Mouse (Mus musculus): ENCODE data around the gene Slc39a7. TPM values are rescaled to one million over a fixed set of nuclear protein-coding genes. Genes with fewer than 3 reads are reported as not detected.

Slc39a7 gene
- polyA plus RNA-seq, 1 experiment: 33.4 TPM

DNA sequence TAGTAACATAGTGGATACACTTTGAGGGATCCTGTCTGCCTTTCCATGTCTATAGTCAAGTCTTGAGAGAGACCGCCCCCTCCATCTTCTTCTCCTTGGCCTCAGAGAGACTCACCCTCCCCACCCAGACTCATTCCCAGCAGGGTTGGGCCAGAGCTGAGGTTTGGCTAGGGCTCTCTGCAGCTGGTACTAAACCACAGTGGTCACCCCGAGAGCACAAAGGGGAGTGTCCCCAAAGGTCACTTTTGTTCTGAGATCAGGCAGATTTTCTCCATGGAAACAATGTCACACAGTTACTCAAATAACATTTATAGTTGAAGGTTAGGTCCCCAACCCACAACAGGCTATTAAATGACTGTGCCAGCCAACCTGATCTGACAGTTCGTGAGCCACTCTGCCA lies 37.4 kb upstream of the Slc39a7 start:
- Histone ChIP-seq H3K27ac (ENCODE audit: control insufficient read depth, insufficient read depth, low read depth, low read length) (no peak overlapping the region), H3K36me3 (ENCODE audit: control insufficient read depth, insufficient read depth, low read length) (no peaks in the 10 kb centered on the region), H3K4me1 (ENCODE audit: control insufficient read depth, insufficient read depth, low read length) (no peaks in the 10 kb centered on the region), H3K4me3 (ENCODE audit: control insufficient read depth, low read depth, low read length) (no peak overlapping the region), H3K27me3 (ENCODE audit: control insufficient read depth, insufficient read depth, low read length) (no peaks in the 10 kb centered on the region)
- TF ChIP-seq POLR2A (IDR thresholded peaks at IDR 0.05; ENCODE audit: control insufficient read depth, low read depth, low read length) (no peak), CTCF (IDR thresholded peaks at IDR 0.05; ENCODE audit: control insufficient read depth, insufficient read depth, insufficient replicate concordance, low read depth, low read length) (no peak)

DNA sequence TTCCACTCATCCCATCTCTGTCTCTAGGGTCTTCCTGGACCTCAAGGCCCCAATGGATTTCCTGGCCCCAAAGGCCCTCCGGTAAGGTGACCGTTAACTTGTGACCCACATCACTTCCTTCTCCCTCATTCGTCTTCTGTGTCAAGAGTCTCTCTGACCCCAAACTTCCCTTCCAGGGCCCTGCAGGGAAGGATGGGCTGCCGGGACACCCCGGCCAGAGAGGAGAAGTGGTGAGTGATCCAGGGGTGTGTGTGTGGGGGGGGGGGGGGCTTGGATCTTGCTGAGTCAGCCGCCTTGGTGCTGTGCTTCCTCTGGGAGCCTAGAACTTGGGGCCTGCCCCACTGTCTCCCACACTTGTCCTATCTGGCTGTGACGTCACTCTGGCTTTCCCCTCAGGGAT lies 25.7 kb upstream of the Slc39a7 start:
- Histone ChIP-seq H3K36me3 (ENCODE audit: control insufficient read depth, insufficient read depth, low read length) (no peaks in the 10 kb centered on the region), H3K27ac (ENCODE audit: control insufficient read depth, insufficient read depth, low read depth, low read length) (no peak overlapping the region), H3K4me1 (ENCODE audit: control insufficient read depth, insufficient read depth, low read length) (no peaks in the 10 kb centered on the region), H3K27me3 (ENCODE audit: control insufficient read depth, insufficient read depth, low read length) (no peaks in the 10 kb centered on the region), H3K4me3 (ENCODE audit: control insufficient read depth, low read depth, low read length) (no peak overlapping the region)
- TF ChIP-seq POLR2A (IDR thresholded peaks at IDR 0.05; ENCODE audit: control insufficient read depth, low read depth, low read length) (no peak), CTCF (IDR thresholded peaks at IDR 0.05; ENCODE audit: control insufficient read depth, insufficient read depth, insufficient replicate concordance, low read depth, low read length) (no peak)

DNA sequence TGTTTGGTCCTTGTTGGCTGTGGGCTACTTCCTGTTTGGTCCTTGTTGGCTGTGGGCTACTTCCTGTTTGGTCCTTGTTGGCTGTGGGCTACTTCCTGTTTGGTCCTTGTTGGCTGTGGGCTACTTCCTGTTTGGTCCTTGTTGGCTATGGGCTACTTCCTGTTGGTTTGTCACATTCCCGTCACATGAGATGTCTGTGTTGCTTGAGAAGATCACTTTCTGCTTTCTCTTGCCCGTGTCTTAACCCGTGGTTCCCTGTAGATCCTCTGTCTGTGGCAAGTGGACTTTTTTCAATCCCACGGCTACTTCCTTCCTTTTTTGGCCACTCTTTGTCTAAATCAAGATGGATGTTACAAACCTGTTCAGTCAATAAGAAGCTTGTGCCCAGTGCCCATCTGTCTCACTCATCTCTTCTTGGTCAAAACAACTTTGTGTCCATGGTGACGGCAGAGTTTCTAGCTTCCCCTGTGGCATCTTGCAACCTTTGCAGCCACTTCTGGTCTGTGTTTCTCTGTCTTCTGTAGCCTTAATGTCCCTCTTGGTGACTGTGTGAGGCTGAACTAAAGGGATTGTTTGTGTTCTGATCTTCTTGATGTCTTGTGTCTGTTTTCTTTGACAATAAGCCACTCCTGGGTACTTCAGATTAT lies 16.0 kb upstream of the Slc39a7 start:
- Histone ChIP-seq H3K27ac (ENCODE audit: control insufficient read depth, insufficient read depth, low read depth, low read length) (no peak overlapping the region), H3K36me3 (ENCODE audit: control insufficient read depth, insufficient read depth, low read length) (no peaks in the 10 kb centered on the region), H3K27me3 (ENCODE audit: control insufficient read depth, insufficient read depth, low read length) (no peaks in the 10 kb centered on the region), H3K4me3 (ENCODE audit: control insufficient read depth, low read depth, low read length) (no peak overlapping the region), H3K4me1 (ENCODE audit: control insufficient read depth, insufficient read depth, low read length) (no peaks in the 10 kb centered on the region)
- TF ChIP-seq POLR2A (IDR thresholded peaks at IDR 0.05; ENCODE audit: control insufficient read depth, low read depth, low read length) (no peak), CTCF (IDR thresholded peaks at IDR 0.05; ENCODE audit: control insufficient read depth, insufficient read depth, insufficient replicate concordance, low read depth, low read length) (no peak)

DNA sequence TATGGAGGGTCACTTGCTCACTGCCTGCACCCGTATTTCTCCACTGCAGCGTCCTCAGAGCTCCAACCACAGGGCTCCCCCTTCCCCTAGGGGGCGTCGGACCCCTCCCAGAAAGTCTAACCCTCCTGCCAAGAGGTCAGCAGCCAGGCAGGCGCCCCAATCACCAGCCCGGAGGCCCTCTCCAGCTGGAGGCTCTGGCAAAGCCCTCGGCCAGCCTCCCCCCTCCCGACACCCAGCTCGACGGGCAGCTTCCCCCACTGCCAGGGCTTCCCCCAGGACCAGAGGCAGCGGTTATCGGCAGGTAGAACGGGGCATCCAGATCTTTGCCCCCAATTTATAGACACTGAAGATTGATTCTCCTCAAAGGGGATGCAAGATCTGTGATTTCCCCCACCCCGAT lies 14.5 kb upstream of the Slc39a7 start:
- Histone ChIP-seq H3K4me1 (ENCODE audit: control insufficient read depth, insufficient read depth, low read length) (no peaks in the 10 kb centered on the region), H3K27ac (ENCODE audit: control insufficient read depth, insufficient read depth, low read depth, low read length) (no peak overlapping the region), H3K27me3 (ENCODE audit: control insufficient read depth, insufficient read depth, low read length) (no peaks in the 10 kb centered on the region), H3K4me3 (ENCODE audit: control insufficient read depth, low read depth, low read length) (no peak overlapping the region), H3K36me3 (ENCODE audit: control insufficient read depth, insufficient read depth, low read length) (no peaks in the 10 kb centered on the region)
- TF ChIP-seq CTCF (IDR thresholded peaks at IDR 0.05; ENCODE audit: control insufficient read depth, insufficient read depth, insufficient replicate concordance, low read depth, low read length): no peak
- no peak for TF ChIP-seq POLR2A (IDR thresholded peaks at IDR 0.05; ENCODE audit: control insufficient read depth, low read depth, low read length)

DNA sequence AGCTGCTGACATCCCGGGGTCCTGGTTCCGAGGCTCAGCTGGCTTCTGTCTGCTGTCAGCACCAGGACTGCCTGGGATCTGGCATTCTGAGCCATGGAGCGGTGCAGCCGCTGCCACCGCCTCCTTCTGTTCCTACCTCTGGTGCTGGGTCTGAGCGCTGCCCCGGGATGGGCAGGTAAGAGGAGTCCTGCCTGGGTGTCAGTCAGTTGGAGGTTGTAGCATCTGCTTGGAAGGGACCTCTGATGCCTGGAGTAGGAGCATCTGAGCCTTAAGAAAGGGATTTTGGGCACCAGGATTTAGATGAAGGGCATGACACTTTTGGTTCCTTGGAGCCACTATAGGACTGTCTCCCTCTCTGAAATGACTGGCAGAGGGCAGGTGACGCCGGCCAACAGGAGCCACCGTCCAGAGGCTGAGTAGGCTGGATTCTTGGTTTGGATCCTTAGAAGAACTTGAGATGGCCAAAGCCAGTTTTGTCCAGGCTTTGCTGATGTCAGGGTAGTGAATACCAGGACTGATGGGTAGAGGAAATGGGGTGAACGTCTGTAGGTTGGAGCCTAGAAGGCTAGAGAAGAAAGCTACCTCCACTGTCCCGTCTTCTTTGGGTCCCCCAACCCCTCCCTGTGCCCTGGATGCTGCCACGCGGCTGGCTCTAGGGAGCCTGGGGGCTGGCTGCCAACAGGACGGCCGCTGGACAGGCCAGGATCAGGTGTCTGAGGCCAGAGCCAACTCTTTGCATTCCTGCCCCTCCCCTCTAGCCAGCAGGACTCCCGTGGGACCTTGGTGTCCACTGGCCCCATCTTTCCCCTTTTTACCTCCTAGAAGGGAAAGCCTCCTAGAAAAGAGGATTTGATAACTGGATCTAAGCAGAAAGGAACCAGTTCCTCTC lies 8.3 kb upstream of the Slc39a7 start:
- no peak overlapping the region for H3K27ac ChIP-seq (ENCODE audit: control insufficient read depth, insufficient read depth, low read depth, low read length)

DNA sequence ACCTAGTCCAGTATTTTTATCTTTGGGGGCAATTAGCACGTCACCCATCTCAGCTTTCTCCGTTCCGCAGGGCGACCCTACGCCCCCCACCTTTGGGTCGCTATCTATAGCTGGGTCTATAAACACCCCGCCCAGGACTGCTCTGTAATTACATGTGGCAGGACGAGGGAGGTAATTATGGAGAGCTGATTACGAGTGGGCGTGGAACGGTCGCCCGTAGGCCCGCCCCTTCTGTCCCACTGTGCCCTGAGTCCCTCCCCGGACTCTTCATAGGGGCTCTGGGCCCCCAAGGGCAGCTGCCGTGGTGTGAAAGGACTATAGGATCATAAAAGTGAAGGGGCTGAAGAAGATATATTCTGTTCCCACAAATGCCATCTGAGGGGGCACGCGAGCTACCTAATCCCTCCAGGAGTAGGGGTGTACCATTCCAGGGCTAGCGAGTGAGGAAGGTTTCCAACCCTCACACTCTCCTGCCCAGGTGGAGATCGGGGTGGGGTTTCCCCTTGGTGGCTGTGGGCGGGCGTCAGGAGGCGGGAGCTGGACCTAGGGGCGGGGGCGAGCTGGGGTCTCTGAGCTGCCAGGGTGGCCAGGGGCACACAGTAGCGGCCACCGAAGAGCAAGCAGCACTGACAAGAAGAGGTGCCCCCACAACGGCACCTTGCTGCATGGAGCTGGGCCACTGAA lies 7.5 kb upstream of the Slc39a7 start, which contains the start of gene Col11a2:
Gene Col11a2, plus strand, starts transcription at position 560 of the 684 bp plus-strand sequence.
- Histone ChIP-seq H3K4me3 (ENCODE audit: control insufficient read depth, low read depth, low read length) (no peak within 1 kb of the TSS), H3K27me3 (ENCODE audit: control insufficient read depth, insufficient read depth, low read length) (no peaks in the 10 kb centered on the region), H3K27ac (ENCODE audit: control insufficient read depth, insufficient read depth, low read depth, low read length) (no peak within 1 kb of the TSS)

More for the DNA sequence above, 8.3 kb upstream of the Slc39a7 start:
- Histone ChIP-seq H3K27me3 (ENCODE audit: control insufficient read depth, insufficient read depth, low read length) (no peaks in the 10 kb centered on the region), H3K36me3 (ENCODE audit: control insufficient read depth, insufficient read depth, low read length) (no peaks in the 10 kb centered on the region; the same call in 1 of the 2 replicates), H3K4me3 (ENCODE audit: control insufficient read depth, low read depth, low read length) (no peak overlapping the region), H3K4me1 (ENCODE audit: control insufficient read depth, insufficient read depth, low read length) (peaks cover 13% of the 10 kb centered on the region)
- TF ChIP-seq POLR2A (IDR thresholded peaks at IDR 0.05; ENCODE audit: control insufficient read depth, low read depth, low read length) (no peak), CTCF (IDR thresholded peaks at IDR 0.05; ENCODE audit: control insufficient read depth, insufficient read depth, insufficient replicate concordance, low read depth, low read length) (no peak)

DNA sequence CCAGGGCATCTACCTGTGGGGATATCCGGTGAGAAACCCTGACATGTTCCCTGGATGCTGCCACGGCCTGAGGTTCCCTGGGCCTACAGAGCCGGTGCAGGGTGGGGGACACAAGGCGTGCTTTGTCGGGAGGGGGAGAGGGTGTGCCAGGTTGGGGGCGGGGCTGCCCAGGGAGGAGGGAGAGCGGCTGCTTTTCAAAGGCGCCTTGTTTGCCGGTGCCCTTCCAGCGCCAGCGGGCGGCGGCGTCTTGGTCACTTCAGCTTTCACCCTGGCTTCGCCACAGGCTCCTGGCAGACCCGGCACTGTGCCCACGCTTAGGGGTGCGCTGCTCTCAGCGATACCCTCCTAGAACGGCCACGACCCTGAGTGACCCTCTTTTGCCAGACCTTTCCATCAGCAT lies 7.0 kb upstream of the Slc39a7 start:
- H3K36me3 ChIP-seq (ENCODE audit: control insufficient read depth, insufficient read depth, low read length): no peaks in the 10 kb centered on the region; the same call in 1 of the 2 replicates
- TF ChIP-seq POLR2A (IDR thresholded peaks at IDR 0.05; ENCODE audit: control insufficient read depth, low read depth, low read length): no peak
- no peak for TF ChIP-seq CTCF (IDR thresholded peaks at IDR 0.05; ENCODE audit: control insufficient read depth, insufficient read depth, insufficient replicate concordance, low read depth, low read length)

More for the DNA sequence above, 7.5 kb upstream of the Slc39a7 start, which contains the start of gene Col11a2:
- H3K4me1 ChIP-seq (ENCODE audit: control insufficient read depth, insufficient read depth, low read length): peaks cover 13% of the 10 kb centered on the region
- no peaks in the 10 kb centered on the region; the same call in 1 of the 2 replicates for H3K36me3 ChIP-seq (ENCODE audit: control insufficient read depth, insufficient read depth, low read length)
- TF ChIP-seq CTCF (IDR thresholded peaks at IDR 0.05; ENCODE audit: control insufficient read depth, insufficient read depth, insufficient replicate concordance, low read depth, low read length) (no peak), POLR2A (IDR thresholded peaks at IDR 0.05; ENCODE audit: control insufficient read depth, low read depth, low read length) (no peak)

More for the DNA sequence above, 7.0 kb upstream of the Slc39a7 start:
- Histone ChIP-seq H3K4me3 (ENCODE audit: control insufficient read depth, low read depth, low read length) (no peak overlapping the region), H3K27ac (ENCODE audit: control insufficient read depth, insufficient read depth, low read depth, low read length) (no peak overlapping the region), H3K27me3 (ENCODE audit: control insufficient read depth, insufficient read depth, low read length) (no peaks in the 10 kb centered on the region), H3K4me1 (ENCODE audit: control insufficient read depth, insufficient read depth, low read length) (peaks cover 14% of the 10 kb centered on the region)

Data from testis, adult 2 months (tissue).